Mouse (Mus musculus) kidney, adult 2 months (tissue): ENCODE measurements around the gene Amigo1.

Experiments used
- CTCF ChIP-seq: fragments of 200-500 bp; conservative IDR thresholded peaks from 2 replicates; pipeline ENCODE4 v1.5.1; 2011; ENCODE audit warnings: low read depth, mild to moderate bottlenecking, control low read depth, low read length, moderate library complexity, mixed read lengths; ENCODE audit not compliant: insufficient read depth, insufficient read length
- POLR2A ChIP-seq: fragments of 200-500 bp; IDR thresholded peaks from one replicate; pipeline ENCODE4 v1.6.1; 2011; ENCODE audit warnings: low read depth, low read length, control low read depth

DNA sequence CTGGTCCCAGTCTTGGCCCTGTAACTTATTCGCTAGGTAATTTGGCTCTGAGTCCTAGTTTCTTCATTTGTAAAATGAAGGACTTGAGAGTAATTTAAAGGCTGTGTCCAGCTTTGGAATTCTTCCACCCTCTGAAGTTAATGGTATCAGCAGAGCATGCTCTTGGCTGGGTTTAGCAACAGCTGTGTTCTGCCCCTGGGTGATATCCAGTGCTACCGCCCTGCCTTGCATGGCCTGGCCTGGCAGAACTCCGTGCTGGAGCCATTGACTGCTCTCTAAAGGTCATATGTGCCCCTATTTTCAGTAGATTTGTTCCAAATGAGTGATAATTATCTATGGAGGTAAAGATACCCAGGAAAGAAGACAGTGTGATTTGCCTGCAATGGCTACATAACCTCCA lies 34.5 kb downstream of the Amigo1 start:
- TF ChIP-seq CTCF (no peak), POLR2A (no peak)
